Mouse (Mus musculus) kidney, adult 8-10 months (tissue): ENCODE measurements at regions not wholly inside any gene's neighbourhood (a gene's known extent, or its start where the extent isn't known, plus 50 kb on each side); places are given as distances from the start of the nearest gene placed in this dataset.

Experiments
- DNase-seq, 2 experiments: peaks; one replicate each; pipeline ENCODE4 v3.0.0; 2022

GRCm38 (mm10) chr1:90467646-90468045 lies 135.1 kb upstream of the Cops8 start:
- no peak for DNase-seq

- DNase-seq, result peak in 1 of 2 experiments; percentile 11
These were observed 131.8 kb upstream of the Cops8 start for GRCm38 (mm10) chr1:90470996-90471395.

- DNase-seq, result no peak
These were observed 131.0 kb upstream of the Cops8 start for GRCm38 (mm10) chr1:90471806-90472205.

GRCm38 (mm10) chr1:90475060-90475813 lies 127.5 kb upstream of the Cops8 start:
- no peak for DNase-seq

GRCm38 (mm10) chr1:90476556-90477243 lies 126.1 kb upstream of the Cops8 start:
- peak in 1 of 2 experiments; percentile 28 for DNase-seq

GRCm38 (mm10) chr1:90478839-90479238 lies 123.9 kb upstream of the Cops8 start:
- DNase-seq, result no peak

GRCm38 (mm10) chr1:90481247-90481646 lies 121.5 kb upstream of the Cops8 start:
- no peak for DNase-seq

- no peak for DNase-seq
These were observed 121.1 kb upstream of the Cops8 start for GRCm38 (mm10) chr1:90481708-90482107.

- DNase-seq, result no peak
These were observed 116.4 kb upstream of the Cops8 start for GRCm38 (mm10) chr1:90486349-90486839.

- DNase-seq, result no peak
These were observed 114.9 kb upstream of the Cops8 start for GRCm38 (mm10) chr1:90487886-90488285.

GRCm38 (mm10) chr1:90488991-90489390 lies 113.8 kb upstream of the Cops8 start:
- DNase-seq, result no peak

GRCm38 (mm10) chr1:90490335-90490734 lies 112.4 kb upstream of the Cops8 start:
- DNase-seq, result no peak

GRCm38 (mm10) chr1:90493481-90493880 lies 109.3 kb upstream of the Cops8 start:
- no peak for DNase-seq

- no peak for DNase-seq
These were observed 107.6 kb upstream of the Cops8 start for GRCm38 (mm10) chr1:90495174-90495573.

GRCm38 (mm10) chr1:90497568-90497967 lies 105.2 kb upstream of the Cops8 start:
- peak in 1 of 2 experiments; percentile 22 for DNase-seq

- DNase-seq, result no peak
These were observed 101.4 kb upstream of the Cops8 start for GRCm38 (mm10) chr1:90501373-90501772.

- DNase-seq, result no peak
These were observed 100.4 kb upstream of the Cops8 start for GRCm38 (mm10) chr1:90502371-90502770.

- DNase-seq, result no peak
These were observed 99.8 kb upstream of the Cops8 start for GRCm38 (mm10) chr1:90502771-90503540.

GRCm38 (mm10) chr1:90504583-90505080 lies 98.1 kb upstream of the Cops8 start:
- DNase-seq, result no peak

GRCm38 (mm10) chr1:90505599-90505998 lies 97.2 kb upstream of the Cops8 start:
- DNase-seq, result no peak

GRCm38 (mm10) chr1:90506582-90506981 lies 96.2 kb upstream of the Cops8 start:
- DNase-seq, result no peak

GRCm38 (mm10) chr1:90509371-90509770 lies 93.4 kb upstream of the Cops8 start:
- no peak for DNase-seq

- DNase-seq, result no peak
These were observed 89.2 kb upstream of the Cops8 start for GRCm38 (mm10) chr1:90513442-90514070.
